Comparison of ENCODE assay signal across 19 mouse cellular contexts in genomic region chr5:124836621-124837020, GRCm38 (mm10). TPM values are rescaled to one million over a fixed set of nuclear protein-coding genes. Genes with fewer than 3 reads are reported as not detected.
A peak's percentile ranks its signal among the peaks of the same experiment; 100 is the strongest.
DNase-seq lines count a peak whose midpoint lies in the region; ATAC-seq and TF ChIP-seq lines count a peak whose summit lies in the region.
"Had no signal": no experiment of that assay in that cellular context is flagged by ENCODE, and none has a peak within 500 bp of the region (broad histone marks: within the 10 kb centered on the region; RNA-seq: fewer than 3 reads in every experiment).

No protein-coding gene starts in this region.

- ATAC-seq in cerebellum, adult (ENCODE audit: insufficient number of reproducible peaks, low FRiP score, low TSS enrichment) = peak; percentile 54
- ATAC-seq: CD4-positive, CD25-positive, alpha-beta regulatory T cell, adult 4 months; forebrain, embryonic 16.5 days; midbrain, embryonic 16.5 days had no signal

- H3K4me1 ChIP-seq in thymus, adult 2 months (replicated peaks; ENCODE audit: control insufficient read depth, insufficient read depth, low read length) = no peaks in the 10 kb centered on the region
- H3K4me1 ChIP-seq: embryonic facial prominence, embryonic 10.5 days; limb, embryonic 15.5 days had no signal

- no peaks in the 10 kb centered on the region for H3K27me3 ChIP-seq in thymus, adult 2 months (ENCODE audit: control insufficient read depth, insufficient read depth, low read length)
- H3K27me3 ChIP-seq: hindbrain, embryonic 13.5 days; limb, embryonic 15.5 days had no signal

- 41% methylated on average over 4 of the region's 4 CpGs for WGBS in thymus, adult 2 months

- H3K36me3 ChIP-seq in thymus, adult 2 months (ENCODE audit: control insufficient read depth, insufficient read depth, low read length) = no peaks in the 10 kb centered on the region

- intact Hi-C loops in left cerebral cortex, postnatal 10 days (cut with DNase I) = no loop called here

- no peak overlapping the region for H3K27ac ChIP-seq in thymus, adult 2 months (ENCODE audit: control insufficient read depth, insufficient read depth, low read length)
- H3K27ac ChIP-seq: embryonic facial prominence, embryonic 10.5 days; heart, embryonic 10.5 days; hindbrain, embryonic 13.5 days; limb, embryonic 15.5 days had no signal

- H3K4me3 ChIP-seq in thymus, adult 2 months (ENCODE audit: control insufficient read depth, insufficient read depth, low read length) = no peak overlapping the region
- H3K4me3 ChIP-seq: embryonic facial prominence, embryonic 10.5 days; erythroblast, embryonic 14.5 days; heart, embryonic 10.5 days; hindbrain, embryonic 13.5 days; limb, embryonic 15.5 days had no signal

- no peak for TF ChIP-seq POLR2A in thymus, adult 2 months (IDR thresholded peaks at IDR 0.05; ENCODE audit: control insufficient read depth, extremely low read depth, insufficient read depth, low read length, poor library complexity)

- no peak for DNase-seq in cerebellum, postnatal 4 days (ENCODE audit: low spot score in 2 of 2)
- peak; percentile 32 for DNase-seq in left cerebral cortex, adult 11 months (ENCODE audit: low spot score)
- no peak for DNase-seq in left cerebral cortex, postnatal 10 days (ENCODE audit: extremely low spot score in 1 of 2, low spot score in 2 of 2)
- peak; percentile 92 to 96 for DNase-seq in cerebellum, adult 18-20 months
- peak; percentile 91 to 93 for DNase-seq in cerebellum, postnatal 36 days
- DNase-seq in thymus, adult 2 months = no peak
- DNase-seq in Muller cell, postnatal 12 days (ENCODE audit: inconsistent ontology term) = no peak
- DNase-seq: gastrocnemius, postnatal 36 days; heart, postnatal 10 days; lung, postnatal 10 days had no signal

- TF ChIP-seq CTCF in thymus, adult 2 months (IDR thresholded peaks at IDR 0.05; ENCODE audit: borderline replicate concordance, control insufficient read depth, extremely low read depth, insufficient read depth, low read length, poor library complexity) = no peak

RNA-seq across cellular contexts. Expression of gene Ccdc92, which starts 25.6 kb away (rescaled TPM):
- 10 to 100 TPM; 38.7 to 43.3 TPM for total RNA-seq in left cerebral cortex, postnatal 10 days (2021)
- polyA plus RNA-seq in thymus, adult 2 months (2012; rRNA removed) = 16.1 and 17.5 TPM in 2 replicates

RNA-seq across cellular contexts. Expression of gene Zfp664, which starts 25.9 kb away (rescaled TPM):
- total RNA-seq in left cerebral cortex, postnatal 10 days (2021) = 10 to 100 TPM; 46.4 to 49.7 TPM
- polyA plus RNA-seq in thymus, adult 2 months (2012; rRNA removed) = 35.7 and 42.0 TPM in 2 replicates

Comparison
In these comparisons a context has a peak if more than half of its experiments do, and no peak if none do; other contexts are left out.
1. DNase-seq: peak in left cerebral cortex, adult 11 months (single experiment), cerebellum, adult 18-20 months (2 of 2) and cerebellum, postnatal 36 days (2 of 2); none in cerebellum, postnatal 4 days (0 of 2), left cerebral cortex, postnatal 10 days (0 of 2), thymus, adult 2 months (single experiment) and Muller cell, postnatal 12 days (single experiment).